Mouse (Mus musculus): Measurements from ENCODE around the gene Nodal. TPM values are rescaled to one million over a fixed set of nuclear protein-coding genes. Genes with fewer than 3 reads are reported as not detected.

Gene Nodal
- polyA plus RNA-seq, 1 experiment from 2014 or later: 0.38 TPM

DNA sequence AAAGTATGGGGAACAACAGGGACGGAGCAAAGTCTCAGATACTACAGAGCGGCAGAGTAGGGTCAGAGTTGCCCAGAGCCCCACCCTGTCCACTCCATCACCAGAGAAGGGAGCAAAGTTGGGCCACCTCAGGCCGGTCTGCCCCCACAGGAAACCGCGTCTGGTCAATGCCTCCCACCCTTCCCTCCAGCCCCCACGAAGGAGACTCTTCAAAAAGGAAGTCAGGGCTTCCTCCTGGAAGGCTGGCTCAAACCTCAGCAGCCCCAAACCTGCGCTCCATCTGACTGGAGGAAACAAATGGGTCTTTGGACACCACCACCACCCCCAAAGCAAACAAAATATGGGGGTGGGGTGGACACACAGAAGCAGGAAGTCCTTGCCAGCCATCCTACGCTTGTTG, 35.9 kb upstream of the Nodal start:
- Histone ChIP-seq H3K27ac (peak overlapping the region; percentile 60), H3K9ac (peak overlapping the region; percentile 78; the same call in 1 of the 2 replicates), H3K4me1 (peaks cover 79% of the 10 kb centered on the region), H3K27me3 (no peaks in the 10 kb centered on the region), H3K36me3 (no peaks in the 10 kb centered on the region), H3K9me3 (replicated peaks) (no peaks in the 10 kb centered on the region), H3K4me3 (replicated peaks) (peak overlapping the region; percentile 65), H3K4me2 (peak overlapping the region; percentile 98)
- ATAC-seq (replicated peaks; ENCODE audit: low FRiP score): no peak
- 9% methylated on average over 8 of the region's 8 CpGs for WGBS

GRCm38 (mm10) chr10:61382281-61382731, 35.5 kb upstream of the Nodal start:
- H3K4me3 ChIP-seq (replicated peaks): peak overlapping the region; percentile 65
- peak overlapping the region; percentile 78 for H3K9ac ChIP-seq
- no peaks in the 10 kb centered on the region for H3K9me3 ChIP-seq (replicated peaks)
- WGBS: under 1% methylated on average over 8 of the region's 8 CpGs
- peak overlapping the region; percentile 98 for H3K4me2 ChIP-seq
- peak; percentile 19; the same call in 1 of the 2 replicates for ATAC-seq (replicated peaks; ENCODE audit: low FRiP score)
- peaks cover 75% of the 10 kb centered on the region for H3K4me1 ChIP-seq
- no peaks in the 10 kb centered on the region for H3K27me3 ChIP-seq
- H3K36me3 ChIP-seq: no peaks in the 10 kb centered on the region
- H3K27ac ChIP-seq: peak overlapping the region; percentile 82

GRCm38 (mm10) chr10:61383021-61383714, 34.6 kb upstream of the Nodal start, which contains the start of gene Pald1:
Pald1 (minus strand) TSS chr10:61383530.
- H3K4me1 ChIP-seq: peaks cover 66% of the 10 kb centered on the region
- H3K9me3 ChIP-seq (replicated peaks): no peaks in the 10 kb centered on the region
- peak within 1 kb of the TSS; percentile 65 for H3K4me3 ChIP-seq (replicated peaks)
- peak within 1 kb of the TSS; percentile 78 for H3K9ac ChIP-seq
- peak within 1 kb of the TSS; percentile 98 for H3K4me2 ChIP-seq
- ATAC-seq (replicated peaks; ENCODE audit: low FRiP score): peak; percentile 92
- under 1% methylated on average over 60 of the region's 60 CpGs for WGBS
- H3K36me3 ChIP-seq: no peaks in the 10 kb centered on the region
- H3K27ac ChIP-seq: peak within 1 kb of the TSS; percentile 82
- H3K27me3 ChIP-seq: no peaks in the 10 kb centered on the region

GRCm38 (mm10) chr10:61383715-61384047, 34.1 kb upstream of the Nodal start:
- WGBS: 4% methylated on average over 11 of the region's 11 CpGs
- Histone ChIP-seq H3K4me1 (peaks cover 61% of the 10 kb centered on the region), H3K4me3 (replicated peaks) (peak overlapping the region; percentile 65), H3K36me3 (no peaks in the 10 kb centered on the region), H3K4me2 (peak overlapping the region; percentile 98), H3K27me3 (no peaks in the 10 kb centered on the region), H3K9me3 (replicated peaks) (no peaks in the 10 kb centered on the region), H3K27ac (peak overlapping the region; percentile 82), H3K9ac (peak overlapping the region; percentile 78)
- no peak; the same call in 1 of the 2 replicates for ATAC-seq (replicated peaks; ENCODE audit: low FRiP score)

DNA sequence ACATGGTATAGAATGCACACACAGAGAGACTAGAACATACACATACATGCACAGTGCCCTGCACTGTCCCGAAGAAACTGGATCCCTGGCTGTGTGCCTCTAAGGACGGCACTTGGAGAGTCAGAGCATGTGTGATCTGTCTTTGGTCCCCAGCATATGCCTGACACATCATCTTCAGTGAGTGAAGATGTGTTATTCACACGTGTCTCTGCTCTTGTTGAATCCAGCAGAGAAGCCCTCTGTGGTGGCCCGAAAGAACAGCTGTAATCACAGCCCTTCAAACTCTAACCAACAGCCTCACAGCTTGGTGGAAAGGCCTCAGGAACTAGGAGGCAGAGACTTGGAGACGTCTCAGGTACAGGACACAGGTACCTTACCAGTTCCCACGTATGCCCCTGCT, 32.6 kb upstream of the Nodal start:
- no peak overlapping the region for H3K27ac ChIP-seq
- H3K9me3 ChIP-seq (replicated peaks): no peaks in the 10 kb centered on the region
- H3K4me1 ChIP-seq: peaks cover 51% of the 10 kb centered on the region
- 79% methylated on average over 6 of the region's 6 CpGs for WGBS
- H3K36me3 ChIP-seq: no peaks in the 10 kb centered on the region
- H3K4me2 ChIP-seq: no peak overlapping the region
- H3K9ac ChIP-seq: no peak overlapping the region
- no peaks in the 10 kb centered on the region for H3K27me3 ChIP-seq
- no peak for ATAC-seq (replicated peaks; ENCODE audit: low FRiP score)
- H3K4me3 ChIP-seq (replicated peaks): no peak overlapping the region

GRCm38 (mm10) chr10:61386284-61386683, 31.5 kb upstream of the Nodal start:
- no peaks in the 10 kb centered on the region for H3K9me3 ChIP-seq (replicated peaks)
- no peaks in the 10 kb centered on the region for H3K27me3 ChIP-seq
- no peak for ATAC-seq (replicated peaks; ENCODE audit: low FRiP score)
- H3K4me3 ChIP-seq (replicated peaks): no peak overlapping the region
- H3K4me1 ChIP-seq: peaks cover 40% of the 10 kb centered on the region
- H3K36me3 ChIP-seq: no peaks in the 10 kb centered on the region
- H3K4me2 ChIP-seq: no peak overlapping the region
- no peak overlapping the region for H3K27ac ChIP-seq
- H3K9ac ChIP-seq: no peak overlapping the region
- 43% methylated on average over 6 of the region's 6 CpGs for WGBS

DNA sequence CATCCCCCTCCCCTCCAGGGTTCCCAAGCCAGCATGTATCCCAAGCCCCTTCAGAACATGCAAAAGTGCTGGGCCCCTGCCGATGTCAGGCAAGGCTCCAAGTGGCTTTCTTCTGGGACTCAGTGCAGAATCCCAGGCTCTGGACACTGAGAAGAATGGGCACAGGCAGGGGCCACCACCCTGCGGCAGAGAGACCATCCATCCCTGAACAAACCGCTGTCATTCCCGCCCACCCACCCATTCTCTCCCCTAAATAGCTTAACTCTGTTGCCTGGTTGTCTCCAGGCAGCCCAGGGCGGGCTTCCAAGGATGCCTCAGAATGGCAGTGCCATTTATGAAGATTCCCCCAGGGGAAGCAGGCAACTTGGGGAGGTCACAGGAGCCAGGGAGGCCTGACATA, 28.8 kb upstream of the Nodal start:
- Histone ChIP-seq H3K4me3 (replicated peaks) (no peak overlapping the region), H3K27me3 (no peaks in the 10 kb centered on the region), H3K4me1 (peaks cover 24% of the 10 kb centered on the region), H3K4me2 (no peak overlapping the region), H3K9ac (no peak overlapping the region), H3K9me3 (replicated peaks) (no peaks in the 10 kb centered on the region), H3K36me3 (no peaks in the 10 kb centered on the region), H3K27ac (no peak overlapping the region)
- 71% methylated on average over 5 of the region's 5 CpGs for WGBS
- no peak for ATAC-seq (replicated peaks; ENCODE audit: low FRiP score)

GRCm38 (mm10) chr10:61390148-61390547, 27.6 kb upstream of the Nodal start:
- no peak overlapping the region for H3K4me2 ChIP-seq
- H3K36me3 ChIP-seq: no peaks in the 10 kb centered on the region
- H3K9me3 ChIP-seq (replicated peaks): no peaks in the 10 kb centered on the region
- H3K27me3 ChIP-seq: no peaks in the 10 kb centered on the region
- no peak for ATAC-seq (replicated peaks; ENCODE audit: low FRiP score)
- no peak overlapping the region for H3K4me3 ChIP-seq (replicated peaks)
- H3K4me1 ChIP-seq: peaks cover 27% of the 10 kb centered on the region; the same call in 1 of the 2 replicates
- no peak overlapping the region for H3K27ac ChIP-seq
- 73% methylated on average over 2 of the region's 2 CpGs for WGBS
- H3K9ac ChIP-seq: no peak overlapping the region

DNA sequence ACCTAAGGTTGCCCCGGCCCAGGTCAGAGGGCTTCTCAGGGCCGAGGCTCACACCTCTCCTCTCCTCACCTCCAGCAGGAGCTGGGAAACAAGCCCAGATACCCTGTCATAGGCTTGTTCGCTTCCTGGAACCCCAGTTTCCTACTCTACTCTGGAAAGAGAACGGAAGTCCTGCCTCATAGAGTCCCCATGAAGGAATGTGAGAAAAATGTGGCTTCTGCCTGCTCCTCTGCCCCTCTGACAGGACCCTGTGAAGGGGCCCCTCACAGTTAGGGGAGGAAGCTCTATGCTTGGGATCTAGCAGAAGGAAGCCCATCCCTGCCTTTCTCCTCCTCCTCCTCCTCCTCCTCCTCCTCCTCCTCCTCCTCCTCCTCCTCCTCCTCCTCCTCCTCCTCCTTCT, 25.2 kb upstream of the Nodal start:
- H3K27me3 ChIP-seq: no peaks in the 10 kb centered on the region
- 36% methylated on average over 4 of the region's 4 CpGs for WGBS
- no peaks in the 10 kb centered on the region for H3K36me3 ChIP-seq
- no peak overlapping the region for H3K4me3 ChIP-seq (replicated peaks)
- 0 out of 2 replicates have a peak overlapping the region, but pooled peaks have one; percentile 17 for H3K9ac ChIP-seq
- peaks cover 18% of the 10 kb centered on the region; the same call in 1 of the 2 replicates for H3K4me1 ChIP-seq
- no peak for ATAC-seq (replicated peaks; ENCODE audit: low FRiP score)
- no peaks in the 10 kb centered on the region for H3K9me3 ChIP-seq (replicated peaks)
- H3K27ac ChIP-seq: no peak overlapping the region
- no peak overlapping the region for H3K4me2 ChIP-seq

DNA sequence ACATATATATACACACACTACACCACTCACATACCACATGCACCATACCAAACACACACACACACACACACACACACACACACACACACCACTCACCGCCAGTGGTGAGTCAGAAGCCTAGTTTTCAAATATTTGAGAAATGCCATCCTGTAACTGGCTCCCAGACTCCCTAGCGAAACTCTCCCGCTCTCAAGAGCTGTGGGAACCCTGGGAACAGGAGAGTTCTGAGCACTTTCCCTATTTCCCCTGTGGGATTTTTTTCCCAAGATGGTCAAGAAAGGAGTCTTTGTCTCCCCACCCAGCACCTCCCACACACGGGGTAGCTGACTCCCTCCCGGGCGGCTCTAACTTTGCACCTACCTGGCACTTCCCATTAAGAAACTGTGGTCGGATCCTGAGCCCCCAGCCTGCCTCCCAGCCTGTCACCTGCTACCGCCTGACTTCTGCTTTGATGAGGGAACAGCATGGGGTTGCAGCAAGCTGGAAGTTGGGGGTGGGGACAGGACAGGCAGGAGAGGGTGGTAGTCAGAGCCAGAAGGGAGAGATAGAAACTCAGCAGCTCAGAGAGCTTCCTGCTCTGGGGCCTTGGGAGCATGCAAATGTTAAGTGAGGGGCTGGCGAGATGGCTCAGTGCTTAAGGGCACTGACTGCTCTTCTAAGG, 23.2 kb upstream of the Nodal start:
- Histone ChIP-seq H3K9me3 (replicated peaks) (no peaks in the 10 kb centered on the region), H3K36me3 (no peaks in the 10 kb centered on the region), H3K27ac (peak overlapping the region; percentile 20; the same call in 1 of the 2 replicates), H3K9ac (no peak overlapping the region), H3K4me2 (peak overlapping the region; percentile 20), H3K4me3 (replicated peaks) (no peak overlapping the region), H3K4me1 (peaks cover 15% of the 10 kb centered on the region; the same call in 1 of the 2 replicates), H3K27me3 (no peaks in the 10 kb centered on the region)
- ATAC-seq (replicated peaks; ENCODE audit: low FRiP score): no peak; the same call in 1 of the 2 replicates
- 18% methylated on average over 9 of the region's 9 CpGs for WGBS

DNA sequence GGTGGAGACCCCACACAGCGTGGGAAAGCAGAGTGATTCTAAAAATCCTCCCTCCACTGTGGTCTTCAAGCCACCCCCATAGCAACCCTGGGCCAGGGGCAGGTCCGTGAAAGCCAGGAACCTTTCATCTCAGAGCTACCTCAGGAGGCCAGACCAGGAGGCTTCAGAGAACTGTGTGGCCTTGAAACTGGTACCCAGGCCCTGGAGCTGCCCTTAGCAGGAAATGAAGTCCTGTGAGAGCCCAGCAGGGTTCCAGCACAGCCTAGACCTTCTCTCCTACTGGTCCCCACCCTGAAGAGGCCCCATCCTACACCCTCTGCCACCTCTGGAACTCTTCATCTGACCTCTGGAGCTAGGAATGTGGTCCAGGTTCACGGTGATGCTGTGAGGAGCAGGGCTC, 19.6 kb upstream of the Nodal start:
- H3K9me3 ChIP-seq (replicated peaks): no peaks in the 10 kb centered on the region
- no peak overlapping the region for H3K4me3 ChIP-seq (replicated peaks)
- ATAC-seq (replicated peaks; ENCODE audit: low FRiP score): no peak
- 44% methylated on average over 3 of the region's 3 CpGs for WGBS
- H3K9ac ChIP-seq: no peak overlapping the region
- H3K4me2 ChIP-seq: no peak overlapping the region
- peaks cover 6% of the 10 kb centered on the region; the same call in 1 of the 2 replicates for H3K4me1 ChIP-seq
- H3K27ac ChIP-seq: no peak overlapping the region
- H3K36me3 ChIP-seq: no peaks in the 10 kb centered on the region
- H3K27me3 ChIP-seq: no peaks in the 10 kb centered on the region

DNA sequence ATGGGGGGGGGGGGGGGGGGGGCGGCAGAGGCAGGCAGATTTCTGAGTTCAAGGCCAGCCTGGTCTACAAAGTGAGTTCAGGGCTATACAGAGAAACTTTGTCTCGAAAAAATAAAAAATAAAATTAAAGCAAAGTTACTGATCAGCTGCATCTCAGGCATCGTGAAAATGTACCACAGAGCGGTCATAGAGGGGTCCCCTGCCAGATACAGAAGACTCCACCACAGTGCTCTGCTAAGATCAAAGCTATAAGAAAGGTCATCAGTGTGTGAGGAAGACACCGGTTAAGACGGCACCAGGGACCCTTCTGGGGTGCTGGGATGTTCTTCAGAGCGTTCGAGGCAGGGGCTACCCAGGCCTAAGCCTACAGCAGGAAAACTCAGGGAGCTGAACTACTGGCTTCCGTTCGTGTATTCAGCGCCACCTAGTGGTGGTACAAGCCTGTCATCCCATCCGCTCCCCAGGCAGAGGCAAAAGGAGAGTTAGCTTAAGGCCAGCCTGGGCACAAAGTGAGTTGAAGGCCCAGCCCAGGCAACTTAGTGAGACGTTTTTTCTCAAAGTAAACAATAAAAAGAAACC, 18.5 kb upstream of the Nodal start:
- Histone ChIP-seq H3K4me3 (replicated peaks) (no peak overlapping the region), H3K27me3 (no peaks in the 10 kb centered on the region), H3K4me2 (no peak overlapping the region), H3K4me1 (peaks cover 6% of the 10 kb centered on the region; the same call in 1 of the 2 replicates), H3K27ac (no peak overlapping the region), H3K9me3 (replicated peaks) (no peaks in the 10 kb centered on the region), H3K9ac (no peak overlapping the region), H3K36me3 (no peaks in the 10 kb centered on the region)
- peak; percentile 67 for ATAC-seq (replicated peaks; ENCODE audit: low FRiP score)
- WGBS: 26% methylated on average over 13 of the region's 13 CpGs

Data from kidney, embryonic 15.5 days (tissue).